Mouse (Mus musculus) ES-Bruce4 (cell line): ENCODE data around the gene Cacna2d2.

Experiments
- CTCF ChIP-seq: IDR thresholded peaks from one replicate; pipeline ENCODE4 v1.8.1; 2011; ENCODE audit warnings: low read depth, low read length
- POLR2A ChIP-seq: IDR thresholded peaks from one replicate; pipeline ENCODE4 v1.8.1; 2011; ENCODE audit warnings: low read length; ENCODE audit not compliant: insufficient read depth

GRCm38 (mm10) chr9:107474016-107474415 is 74.6 kb downstream of the Cacna2d2 start:
- TF ChIP-seq CTCF: no peak
- no peak for TF ChIP-seq POLR2A
